Mouse (Mus musculus) kidney, adult 11 months (tissue): ENCODE measurements around the gene Wdr20.

Experiments
- DNase-seq: peaks from one replicate; pipeline ENCODE4 v3.0.0; 2022

Gene Wdr20

GRCm38 (mm10) chr12:110781181-110781580 lies 43.4 kb downstream of the Wdr20 start:
- no peak for DNase-seq

GRCm38 (mm10) chr12:110782278-110782677 lies 44.5 kb downstream of the Wdr20 start:
- no peak for DNase-seq

- no peak for DNase-seq
Observed at GRCm38 (mm10) chr12:110784211-110784610, 46.5 kb downstream of the Wdr20 start.

- DNase-seq = no peak
Observed at GRCm38 (mm10) chr12:110786243-110786642, 48.5 kb downstream of the Wdr20 start.

GRCm38 (mm10) chr12:110790580-110790979 lies 52.8 kb downstream of the Wdr20 start:
- no peak for DNase-seq

GRCm38 (mm10) chr12:110791026-110791425 lies 53.3 kb downstream of the Wdr20 start:
- no peak for DNase-seq

GRCm38 (mm10) chr12:110795035-110795434 lies 57.3 kb downstream of the Wdr20 start:
- DNase-seq = no peak

GRCm38 (mm10) chr12:110796748-110797147 lies 59.0 kb downstream of the Wdr20 start:
- peak; percentile 35 for DNase-seq

- DNase-seq = no peak
Observed at GRCm38 (mm10) chr12:110797202-110797601, 59.5 kb downstream of the Wdr20 start.

GRCm38 (mm10) chr12:110797842-110798431 lies 60.2 kb downstream of the Wdr20 start:
- DNase-seq = peak; percentile 75

GRCm38 (mm10) chr12:110799226-110799625 lies 61.5 kb downstream of the Wdr20 start:
- DNase-seq = peak; percentile 31

- no peak for DNase-seq
Observed at GRCm38 (mm10) chr12:110801876-110802464, 64.2 kb downstream of the Wdr20 start.

- DNase-seq = no peak
Observed at GRCm38 (mm10) chr12:110802674-110803297, 65.0 kb downstream of the Wdr20 start.

GRCm38 (mm10) chr12:110804261-110804660 lies 66.5 kb downstream of the Wdr20 start:
- no peak for DNase-seq

GRCm38 (mm10) chr12:110806301-110806970 lies 68.7 kb downstream of the Wdr20 start:
- DNase-seq = peak; percentile 39

- DNase-seq = no peak
Observed at GRCm38 (mm10) chr12:110808430-110808829, 70.7 kb downstream of the Wdr20 start.

GRCm38 (mm10) chr12:110808848-110809247 lies 71.1 kb downstream of the Wdr20 start:
- DNase-seq = no peak

GRCm38 (mm10) chr12:110813132-110813531 lies 75.4 kb downstream of the Wdr20 start:
- no peak for DNase-seq

- no peak for DNase-seq
Observed at GRCm38 (mm10) chr12:110813624-110814023, 75.9 kb downstream of the Wdr20 start.

- no peak for DNase-seq
Observed at GRCm38 (mm10) chr12:110814924-110815323, 77.2 kb downstream of the Wdr20 start.

GRCm38 (mm10) chr12:110816833-110817232 lies 79.1 kb downstream of the Wdr20 start:
- no peak for DNase-seq

GRCm38 (mm10) chr12:110819367-110819766 lies 81.6 kb downstream of the Wdr20 start:
- no peak for DNase-seq

- DNase-seq = no peak
Observed at GRCm38 (mm10) chr12:110821787-110822186, 84.0 kb downstream of the Wdr20 start.

GRCm38 (mm10) chr12:110822366-110822765 lies 84.6 kb downstream of the Wdr20 start:
- DNase-seq = no peak
